Mouse (Mus musculus): ENCODE results near the gene St6galnac3.

GRCm38 (mm10) chr3:153734741-153735140 is 9.8 kb upstream of the St6galnac3 start:
- TF ChIP-seq CTCF (IDR thresholded peaks at IDR 0.05; ENCODE audit: control insufficient read depth, insufficient read depth, insufficient read length) (no peak), MAX (IDR thresholded peaks at IDR 0.05) (no peak), USF1 (IDR thresholded peaks at IDR 0.05; ENCODE audit: low read depth) (no peak)
